Mouse (Mus musculus) small intestine, adult 2 months (tissue): ENCODE results near the gene Cacna2d3.

ENCODE experiments used
- CTCF ChIP-seq: fragments of 200-500 bp; IDR thresholded peaks from 2 replicates; pipeline ENCODE4 v1.5.1; 2012; ENCODE audit warnings: low read depth, mild to moderate bottlenecking, control low read depth, inconsistent platforms, low read length, moderate library complexity, mixed read lengths; ENCODE audit not compliant: insufficient replicate concordance, insufficient read length; ENCODE audit errors: extremely low read depth
- POLR2A ChIP-seq: fragments of 200-500 bp; IDR thresholded peaks from 2 replicates; pipeline ENCODE4 v1.6.1; 2012; ENCODE audit warnings: low read depth, mild to moderate bottlenecking, control low read depth, inconsistent platforms, low read length, moderate library complexity

GRCm38 (mm10) chr14:29222191-29222882 lies 499.3 kb downstream of the Cacna2d3 start:
- TF ChIP-seq CTCF (no peak), POLR2A (no peak)
